Mouse (Mus musculus): ENCODE results near the gene Vkorc1l1. TPM values are rescaled to one million over a fixed set of nuclear protein-coding genes. Genes with fewer than 3 reads are reported as not detected.

Gene Vkorc1l1
- total RNA-seq, 1 experiment, result 48.1 TPM

GRCm38 (mm10) chr5:129924820-129925452, 16.8 kb upstream of the Vkorc1l1 start:
- Histone ChIP-seq H3K36me3 (ENCODE audit: control insufficient read depth, insufficient read depth, low read length, poor library complexity, severe bottlenecking) (no peaks in the 10 kb centered on the region), H3K4me1 (ENCODE audit: control insufficient read depth in 2 of 2, insufficient read depth in 2 of 2, low read length in 2 of 2, poor library complexity in 1 of 2) (peaks cover 0 to 3% of the 10 kb centered on the region in 2 experiments; a peak in 3 of 4 replicates), H3K4me3 (ENCODE audit: insufficient read depth in 1 of 2, low read depth in 1 of 2, low read length in 2 of 2, poor library complexity in 1 of 2, severe bottlenecking in 1 of 2) (no peak overlapping the region), H3K27ac (ENCODE audit: insufficient read depth, low read depth, low read length, poor library complexity, severe bottlenecking) (no peak overlapping the region), H3K9me3 (ENCODE audit: control insufficient read depth, insufficient read depth, low read depth, low read length) (no peaks in the 10 kb centered on the region), H3K9ac (ENCODE audit: insufficient read depth, low read depth, low read length, poor library complexity, severe bottlenecking) (no peak overlapping the region)
- TF ChIP-seq CHD2 (IDR thresholded peaks at IDR 0.05; ENCODE audit: low read depth, low read length) (no peak), HCFC1 (IDR thresholded peaks at IDR 0.05; ENCODE audit: borderline replicate concordance, insufficient read depth, low read length) (no peak), ZC3H11A (IDR thresholded peaks at IDR 0.05; ENCODE audit: borderline replicate concordance, low read depth, low read length) (no peak), MAFK (IDR thresholded peaks at IDR 0.05; ENCODE audit: insufficient read depth, low read depth, low read length) (no peak), ZNF384 (IDR thresholded peaks at IDR 0.05; ENCODE audit: low read depth, low read length) (no peak)
- in situ Hi-C loops (cut with MboI; ENCODE audit: low sequenced_read_pairs in 2 of 2, unreplicated experiment in 2 of 2), result no loop called here
- DNase-seq (ENCODE audit: low read depth, low spot score), result no peak

- Histone ChIP-seq H3K4me1 (ENCODE audit: control insufficient read depth in 2 of 2, insufficient read depth in 2 of 2, low read length in 2 of 2, poor library complexity in 1 of 2) (peaks cover 0 to 9% of the 10 kb centered on the region in 2 experiments; a peak in 3 of 4 replicates), H3K4me3 (ENCODE audit: insufficient read depth in 1 of 2, low read depth in 1 of 2, low read length in 2 of 2, poor library complexity in 1 of 2, severe bottlenecking in 1 of 2) (no peak overlapping the region), H3K27ac (ENCODE audit: insufficient read depth, low read depth, low read length, poor library complexity, severe bottlenecking) (no peak overlapping the region), H3K9ac (ENCODE audit: insufficient read depth, low read depth, low read length, poor library complexity, severe bottlenecking) (no peak overlapping the region), H3K36me3 (ENCODE audit: control insufficient read depth, insufficient read depth, low read length, poor library complexity, severe bottlenecking) (no peaks in the 10 kb centered on the region), H3K9me3 (ENCODE audit: control insufficient read depth, insufficient read depth, low read depth, low read length) (no peaks in the 10 kb centered on the region)
- in situ Hi-C loops (cut with MboI; ENCODE audit: low sequenced_read_pairs in 2 of 2, unreplicated experiment in 2 of 2), result no loop called here
- TF ChIP-seq ZNF384 (IDR thresholded peaks at IDR 0.05; ENCODE audit: low read depth, low read length), result no peak
- no peak for TF ChIP-seq MAFK (IDR thresholded peaks at IDR 0.05; ENCODE audit: insufficient read depth, low read depth, low read length)
- TF ChIP-seq HCFC1 (IDR thresholded peaks at IDR 0.05; ENCODE audit: borderline replicate concordance, insufficient read depth, low read length), result no peak
- no peak for TF ChIP-seq ZC3H11A (IDR thresholded peaks at IDR 0.05; ENCODE audit: borderline replicate concordance, low read depth, low read length)
- TF ChIP-seq CHD2 (IDR thresholded peaks at IDR 0.05; ENCODE audit: low read depth, low read length), result no peak
- DNase-seq (ENCODE audit: low read depth, low spot score), result no peak
Measured at GRCm38 (mm10) chr5:129925933-129926332, 15.8 kb upstream of the Vkorc1l1 start.

GRCm38 (mm10) chr5:129929924-129930855, 11.6 kb upstream of the Vkorc1l1 start:
- DNase-seq (ENCODE audit: low read depth, low spot score), result no peak
- in situ Hi-C loops (cut with MboI; ENCODE audit: low sequenced_read_pairs in 2 of 2, unreplicated experiment in 2 of 2), result no loop called here
- Histone ChIP-seq H3K36me3 (ENCODE audit: control insufficient read depth, insufficient read depth, low read length, poor library complexity, severe bottlenecking) (no peaks in the 10 kb centered on the region), H3K4me3 (ENCODE audit: insufficient read depth in 1 of 2, low read depth in 1 of 2, low read length in 2 of 2, poor library complexity in 1 of 2, severe bottlenecking in 1 of 2) (no peak overlapping the region), H3K9ac (ENCODE audit: insufficient read depth, low read depth, low read length, poor library complexity, severe bottlenecking) (no peak overlapping the region), H3K27ac (ENCODE audit: insufficient read depth, low read depth, low read length, poor library complexity, severe bottlenecking) (no peak overlapping the region), H3K9me3 (ENCODE audit: control insufficient read depth, insufficient read depth, low read depth, low read length) (no peaks in the 10 kb centered on the region), H3K4me1 (ENCODE audit: control insufficient read depth in 2 of 2, insufficient read depth in 2 of 2, low read length in 2 of 2, poor library complexity in 1 of 2) (peaks cover 0 to 9% of the 10 kb centered on the region in 2 experiments; a peak in 2 of 4 replicates)
- TF ChIP-seq ZNF384 (IDR thresholded peaks at IDR 0.05; ENCODE audit: low read depth, low read length) (no peak), MAFK (IDR thresholded peaks at IDR 0.05; ENCODE audit: insufficient read depth, low read depth, low read length) (no peak), CHD2 (IDR thresholded peaks at IDR 0.05; ENCODE audit: low read depth, low read length) (no peak), ZC3H11A (IDR thresholded peaks at IDR 0.05; ENCODE audit: borderline replicate concordance, low read depth, low read length) (no peak)

GRCm38 (mm10) chr5:129936941-129937340, 4.8 kb upstream of the Vkorc1l1 start:
- in situ Hi-C loops (cut with MboI; ENCODE audit: low sequenced_read_pairs in 2 of 2, unreplicated experiment in 2 of 2), result no loop called here
- TF ChIP-seq ZC3H11A (IDR thresholded peaks at IDR 0.05; ENCODE audit: borderline replicate concordance, low read depth, low read length) (no peak), ZNF384 (IDR thresholded peaks at IDR 0.05; ENCODE audit: low read depth, low read length) (no peak), MAFK (IDR thresholded peaks at IDR 0.05; ENCODE audit: insufficient read depth, low read depth, low read length) (no peak), CHD2 (IDR thresholded peaks at IDR 0.05; ENCODE audit: low read depth, low read length) (no peak), HCFC1 (IDR thresholded peaks at IDR 0.05; ENCODE audit: borderline replicate concordance, insufficient read depth, low read length) (no peak)
- Histone ChIP-seq H3K27ac (ENCODE audit: insufficient read depth, low read depth, low read length, poor library complexity, severe bottlenecking) (no peak overlapping the region), H3K4me3 (ENCODE audit: insufficient read depth in 1 of 2, low read depth in 1 of 2, low read length in 2 of 2, poor library complexity in 1 of 2, severe bottlenecking in 1 of 2) (no peak overlapping the region), H3K9ac (ENCODE audit: insufficient read depth, low read depth, low read length, poor library complexity, severe bottlenecking) (no peak overlapping the region), H3K36me3 (ENCODE audit: control insufficient read depth, insufficient read depth, low read length, poor library complexity, severe bottlenecking) (no peaks in the 10 kb centered on the region), H3K4me1 (ENCODE audit: control insufficient read depth in 2 of 2, insufficient read depth in 2 of 2, low read length in 2 of 2, poor library complexity in 1 of 2) (peaks cover 2% of the 10 kb centered on the region in 2 experiments; a peak in 2 of 4 replicates), H3K9me3 (ENCODE audit: control insufficient read depth, insufficient read depth, low read depth, low read length) (no peaks in the 10 kb centered on the region)
- no peak for DNase-seq (ENCODE audit: low read depth, low spot score)

All from ES-E14 (cell line).